Mouse (Mus musculus) lung, postnatal 0 days (tissue): ENCODE data around the gene Ntrk2. TPM values are rescaled to one million over a fixed set of nuclear protein-coding genes. Genes with fewer than 3 reads are reported as not detected.

ENCODE experiments used
- ATAC-seq: fragments of 200-750 bp; cut with Nextera tagmentation; 2 replicates; pipeline ENCODE4 v1.8.0; 2017; ENCODE audit warnings: moderate library complexity
- DNase-seq: peaks from one replicate; pipeline ENCODE4 v3.0.0-alpha.2; 2016; ENCODE audit warnings: low spot score
- H3K27ac ChIP-seq: fragments of 300-500 bp; sonication (generic); 2 replicates; pipeline ENCODE4 v1.5.1; 2014; ENCODE audit warnings: antibody characterized with exemption, mild to moderate bottlenecking, low read length, mixed read lengths
- H3K27me3 ChIP-seq: fragments of 300-500 bp; sonication (generic); replicated peaks from 2 replicates; pipeline ENCODE4 v1.6.1; 2014; ENCODE audit warnings: low read length, mixed read lengths; ENCODE audit not compliant: insufficient read depth
- H3K36me3 ChIP-seq: fragments of 300-500 bp; sonication (generic); 2 replicates; pipeline ENCODE4 v1.6.1; 2014; ENCODE audit warnings: low read length, mixed read lengths; ENCODE audit not compliant: insufficient read depth
- H3K4me1 ChIP-seq: fragments of 300-500 bp; sonication (generic); 2 replicates; pipeline ENCODE4 v1.6.1; 2014; ENCODE audit warnings: antibody characterized with exemption, low read depth, low read length, mixed read lengths; ENCODE audit not compliant: insufficient read depth
- H3K4me2 ChIP-seq: fragments of 300-500 bp; sonication (generic); replicated peaks from 2 replicates; pipeline ENCODE4 v1.6.1; 2014; ENCODE audit warnings: low read depth, mild to moderate bottlenecking, low read length, moderate library complexity, mixed read lengths
- H3K4me3 ChIP-seq: fragments of 300-500 bp; sonication (generic); 2 replicates; pipeline ENCODE4 v1.5.1; 2014; ENCODE audit warnings: low read depth, low read length
- H3K9ac ChIP-seq: fragments of 300-500 bp; sonication (generic); replicated peaks from 2 replicates; pipeline ENCODE4 v1.6.1; 2014; ENCODE audit warnings: low read depth, mild to moderate bottlenecking
- H3K9me3 ChIP-seq: fragments of 300-500 bp; sonication (generic); 2 replicates; pipeline ENCODE4 v1.6.1; 2016; ENCODE audit warnings: low read length, mixed read lengths
- CTCF ChIP-seq: IDR thresholded peaks from 2 replicates; pipeline ENCODE4 v1.5.1; 2016; ENCODE audit warnings: antibody characterized with exemption, mild to moderate bottlenecking
- EP300 ChIP-seq: IDR thresholded peaks from 2 replicates; pipeline ENCODE4 v1.6.1; 2016; ENCODE audit warnings: antibody characterized with exemption, mild to moderate bottlenecking, control low read depth
- WGBS: fragments of 180-500 bp; shearing (Covaris S2); extraction: QIAGEN DNeasy Blood & Tissue Kit; methylation state at CpG from one replicate; pipeline ENCODE4 v1.1.7; 2014; 5-methylcytosine and 5-hydroxymethylcytosine counted together
- polyA plus RNA-seq: library from polyadenylated mRNA; unstranded; fragments of >200 nt; fragmentation: Nextera tagmentation; extraction: Ambion mirVana; gene quantifications from 2 replicates; pipeline ENCODE4 v1.2.1, GENCODE M21; 2015

Ntrk2 gene
- polyA plus RNA-seq, 1 experiment from 2014 or later = 2.9 TPM

GRCm38 (mm10) chr13:59025653-59026052, 219.3 kb downstream of the Ntrk2 start:
- Histone ChIP-seq H3K4me2 (no peak overlapping the region), H3K4me3 (no peak overlapping the region), H3K27me3 (no peaks in the 10 kb centered on the region), H3K36me3 (no peaks in the 10 kb centered on the region), H3K27ac (no peak overlapping the region), H3K9me3 (no peaks in the 10 kb centered on the region), H3K4me1 (no peaks in the 10 kb centered on the region), H3K9ac (no peak overlapping the region)
- no peak for DNase-seq
- TF ChIP-seq EP300 = no peak
- no peak for TF ChIP-seq CTCF
- WGBS = 78% methylated on average over 8 of the region's 8 CpGs
- ATAC-seq = no peak

GRCm38 (mm10) chr13:59027436-59027835, 221.1 kb downstream of the Ntrk2 start:
- Histone ChIP-seq H3K9ac (no peak overlapping the region), H3K36me3 (no peaks in the 10 kb centered on the region), H3K27me3 (no peaks in the 10 kb centered on the region), H3K4me1 (no peaks in the 10 kb centered on the region), H3K4me3 (no peak overlapping the region), H3K4me2 (no peak overlapping the region), H3K27ac (no peak overlapping the region), H3K9me3 (no peaks in the 10 kb centered on the region)
- no peak for DNase-seq
- no peak for ATAC-seq
- 59% methylated on average over 9 of the region's 9 CpGs for WGBS
- TF ChIP-seq EP300 = no peak
- TF ChIP-seq CTCF = no peak

DNA sequence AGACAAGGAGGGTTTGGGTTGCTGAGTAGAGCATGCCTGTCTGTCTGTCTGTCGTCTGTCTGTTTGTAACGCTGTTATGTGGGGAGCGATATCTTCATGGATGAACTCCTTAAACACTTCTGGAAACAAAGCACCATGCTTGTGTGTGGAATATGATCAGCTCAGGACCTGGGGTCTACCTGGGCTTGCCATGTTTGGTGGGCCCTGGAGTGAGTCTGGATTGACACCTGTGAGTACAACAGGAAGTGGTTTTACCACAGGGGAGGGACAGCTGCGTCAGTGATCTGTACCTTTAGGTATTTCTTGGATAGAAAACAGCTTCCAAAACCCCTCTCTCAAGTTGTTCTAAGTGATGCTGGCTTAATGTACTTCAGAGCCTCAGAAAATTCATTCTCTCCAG, 222.2 kb downstream of the Ntrk2 start:
- WGBS = 83% methylated on average over 4 of the region's 4 CpGs
- Histone ChIP-seq H3K4me1 (no peaks in the 10 kb centered on the region), H3K4me3 (no peak overlapping the region), H3K9ac (no peak overlapping the region), H3K27me3 (no peaks in the 10 kb centered on the region), H3K27ac (no peak overlapping the region), H3K9me3 (no peaks in the 10 kb centered on the region), H3K4me2 (no peak overlapping the region), H3K36me3 (no peaks in the 10 kb centered on the region)
- no peak for TF ChIP-seq EP300
- no peak for TF ChIP-seq CTCF
- no peak for DNase-seq
- ATAC-seq = no peak

- no peaks in the 10 kb centered on the region for H3K9me3 ChIP-seq
- no peaks in the 10 kb centered on the region for H3K27me3 ChIP-seq
- H3K36me3 ChIP-seq = no peaks in the 10 kb centered on the region
- ATAC-seq (no peak), DNase-seq (no peak)
- H3K4me2 ChIP-seq = no peak overlapping the region
- TF ChIP-seq CTCF (no peak), EP300 (no peak)
- H3K4me3 ChIP-seq = no peak overlapping the region
- no peak overlapping the region for H3K9ac ChIP-seq
- no peaks in the 10 kb centered on the region for H3K4me1 ChIP-seq
- WGBS = 69% methylated on average over 6 of the region's 6 CpGs
- H3K27ac ChIP-seq = no peak overlapping the region
Observed at GRCm38 (mm10) chr13:59030574-59030973, 224.2 kb downstream of the Ntrk2 start.

DNA sequence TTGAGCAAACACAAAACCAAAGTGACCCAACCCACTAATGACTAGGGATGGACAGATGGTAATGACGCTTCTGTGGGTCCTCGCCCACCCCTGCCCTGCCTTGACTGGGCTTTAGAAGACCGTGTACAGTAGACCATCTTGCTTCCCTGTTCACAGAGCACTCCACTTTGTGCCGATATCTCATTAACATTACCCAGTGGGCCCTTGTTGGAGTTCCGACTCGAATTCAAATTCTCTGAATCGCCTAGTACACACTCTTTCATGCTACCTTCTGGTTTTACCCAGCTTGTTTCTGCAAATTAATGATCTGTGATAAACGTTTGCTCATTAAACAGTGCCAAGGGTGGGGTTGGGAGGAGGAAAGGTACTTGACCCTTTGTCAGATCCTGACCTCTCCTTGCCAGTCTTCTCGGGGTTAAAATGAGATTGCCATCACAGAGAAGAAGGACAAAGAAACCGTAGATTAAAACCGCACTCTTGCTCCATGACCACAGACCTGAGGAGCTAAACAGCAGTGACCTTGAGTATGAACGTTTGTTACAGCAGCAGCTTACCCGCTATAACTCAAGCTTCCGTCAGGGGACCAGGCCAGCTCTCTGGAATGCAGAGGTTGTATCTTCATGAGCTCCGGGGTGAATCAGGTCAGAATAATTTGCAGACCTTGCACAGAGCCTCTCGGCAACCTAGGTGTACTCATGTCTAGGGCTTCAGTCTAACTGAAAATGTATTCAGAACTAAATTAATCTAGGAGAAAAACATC, 234.0 kb downstream of the Ntrk2 start:
- Histone ChIP-seq H3K27ac (no peak overlapping the region), H3K4me2 (no peak overlapping the region), H3K9me3 (no peaks in the 10 kb centered on the region), H3K9ac (no peak overlapping the region), H3K4me3 (no peak overlapping the region), H3K4me1 (no peaks in the 10 kb centered on the region), H3K27me3 (no peaks in the 10 kb centered on the region), H3K36me3 (no peaks in the 10 kb centered on the region)
- 58% methylated on average over 16 of the region's 16 CpGs for WGBS
- TF ChIP-seq EP300 (no peak), CTCF (no peak)
- ATAC-seq (no peak), DNase-seq (no peak)

DNA sequence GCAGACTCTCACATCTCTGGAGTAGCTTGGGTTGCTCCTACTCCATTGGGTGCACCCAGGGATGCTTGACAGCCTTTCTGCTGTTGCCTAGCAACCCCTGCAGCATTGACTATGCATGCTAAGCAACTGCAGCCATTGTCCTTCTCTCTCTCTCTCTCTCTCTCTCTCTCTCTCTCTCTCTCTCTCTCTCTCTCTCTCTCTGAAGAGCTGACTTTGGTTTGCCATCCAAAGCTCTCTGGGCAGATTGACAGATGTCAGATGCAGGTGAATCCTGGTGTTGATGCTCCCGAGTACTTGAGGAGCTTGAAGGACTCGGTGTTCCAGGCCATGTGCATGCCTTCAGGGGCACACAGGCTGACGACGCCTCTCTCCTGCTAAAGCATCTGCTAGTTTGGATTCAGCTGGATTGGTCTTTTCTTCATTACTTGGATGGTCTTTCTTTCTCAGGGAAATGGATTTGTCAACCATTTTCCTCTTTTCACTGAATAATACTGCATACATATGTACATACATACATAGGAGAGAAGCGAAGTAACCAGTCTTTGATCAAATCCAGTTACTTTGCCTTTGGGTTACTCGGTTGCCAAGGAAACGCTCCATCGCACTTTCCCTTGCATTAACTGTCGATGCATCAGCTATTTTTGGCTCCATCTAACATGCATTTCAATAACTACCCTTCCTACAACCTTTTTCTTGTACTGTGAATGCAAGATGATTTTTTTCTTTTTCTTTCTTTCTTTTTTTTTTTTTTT, 234.8 kb downstream of the Ntrk2 start:
- ATAC-seq (no peak), DNase-seq (no peak)
- Histone ChIP-seq H3K9ac (no peak overlapping the region), H3K4me3 (no peak overlapping the region), H3K4me2 (no peak overlapping the region), H3K27ac (no peak overlapping the region), H3K4me1 (no peaks in the 10 kb centered on the region), H3K9me3 (no peaks in the 10 kb centered on the region), H3K36me3 (no peaks in the 10 kb centered on the region), H3K27me3 (no peaks in the 10 kb centered on the region)
- 62% methylated on average over 9 of the region's 9 CpGs for WGBS
- no peak for TF ChIP-seq CTCF
- TF ChIP-seq EP300 = no peak
